Mouse (Mus musculus) CH12.LX (cell line): ENCODE data around the gene Tex9. TPM values are rescaled to one million over a fixed set of nuclear protein-coding genes. Genes with fewer than 3 reads are reported as not detected.

Source experiments
- DNase-seq: peaks from one replicate; pipeline ENCODE4 v3.0.0-alpha.2; 2013; ENCODE audit errors: extremely low read depth
- H3K27ac ChIP-seq: 2 replicates; pipeline ENCODE4 v1.5.1; 2012; ENCODE audit warnings: low read depth, mild to moderate bottlenecking, control low read depth, moderate library complexity; ENCODE audit not compliant: insufficient read depth
- H3K27me3 ChIP-seq: replicated peaks from 2 replicates; pipeline ENCODE3; 2012; ENCODE audit warnings: inconsistent platforms
- H3K36me3 ChIP-seq, 2 experiments: replicated peaks in 1 of 2; 2 replicates each; pipeline versions ENCODE3 to v1.6.1; 2012; ENCODE audit warnings: inconsistent platforms in 1 of 2, low read length in 1 of 2, mild to moderate bottlenecking in 1 of 2, mixed read lengths in 1 of 2, moderate library complexity in 1 of 2; ENCODE audit not compliant: control insufficient read depth in 1 of 2, insufficient read depth in 1 of 2
- H3K4me1 ChIP-seq, 2 experiments: 2 replicates each; pipeline ENCODE4 v1.6.1; 2012; ENCODE audit warnings: inconsistent platforms in 1 of 2, moderate library complexity in 1 of 2; ENCODE audit not compliant: insufficient read depth in 2 of 2, control insufficient read depth in 1 of 2
- H3K4me2 ChIP-seq: 2 replicates; pipeline ENCODE4 v1.6.1; 2012; ENCODE audit warnings: low read depth, mild to moderate bottlenecking, control low read depth; ENCODE audit not compliant: poor library complexity, insufficient read depth, severe bottlenecking
- H3K4me3 ChIP-seq, 3 experiments: fragments of 150-350 bp in 1 of 3; sonication (generic) in 1 of 3; replicated peaks in 1 of 3; 2 replicates each; pipeline versions ENCODE3 to v1.5.1; 2011 to 2012; ENCODE audit warnings: low read depth in 2 of 3, low read length in 2 of 3, mild to moderate bottlenecking in 2 of 3, moderate library complexity in 2 of 3, control low read depth in 1 of 3, improper control_type of control experiment in 1 of 3, inconsistent platforms in 1 of 3, mixed read lengths in 1 of 3; ENCODE audit not compliant: poor library complexity in 1 of 3
- H3K79me2 ChIP-seq: replicated peaks from 2 replicates; pipeline ENCODE4 v1.6.1; 2012; ENCODE audit warnings: mild to moderate bottlenecking, moderate library complexity; ENCODE audit not compliant: control insufficient read depth, poor library complexity, insufficient read depth, severe bottlenecking; ENCODE audit errors: extremely low read depth
- H3K9ac ChIP-seq: 2 replicates; pipeline ENCODE4 v1.6.1; 2012; ENCODE audit warnings: low read depth, mild to moderate bottlenecking, control low read depth, moderate library complexity; ENCODE audit not compliant: insufficient read depth
- H3K9me3 ChIP-seq: replicated peaks from 2 replicates; pipeline ENCODE3; 2012; ENCODE audit warnings: low read length, inconsistent platforms, mixed read lengths
- BHLHE40 ChIP-seq: IDR thresholded peaks from 2 replicates; pipeline ENCODE4 v1.6.1; 2011; ENCODE audit warnings: mild to moderate bottlenecking, low read depth, low read length, improper control_type of control experiment
- E2F4 ChIP-seq: IDR thresholded peaks from 2 replicates; pipeline ENCODE4 v1.6.1; 2011; ENCODE audit warnings: low read depth, low read length, improper control_type of control experiment; ENCODE audit not compliant: insufficient replicate concordance
- GABPA ChIP-seq: IDR thresholded peaks from 2 replicates; pipeline ENCODE4 v1.6.1; 2012; ENCODE audit warnings: low read depth, low read length, improper control_type of control experiment, inconsistent platforms; ENCODE audit not compliant: insufficient replicate concordance
- IRF4 ChIP-seq: IDR thresholded peaks from 2 replicates; pipeline ENCODE4 v1.6.1; 2014; ENCODE audit warnings: low read depth, mild to moderate bottlenecking, inconsistent platforms, low read length, improper control_type of control experiment
- JUN ChIP-seq: IDR thresholded peaks from 2 replicates; pipeline ENCODE4 v1.6.1; 2011; ENCODE audit warnings: low read depth, mild to moderate bottlenecking, low read length, improper control_type of control experiment, moderate library complexity; ENCODE audit not compliant: insufficient read depth
- JUND ChIP-seq: conservative IDR thresholded peaks from 2 replicates; pipeline ENCODE4 v1.6.1; 2011; ENCODE audit warnings: low read depth, low read length, improper control_type of control experiment
- MAFK ChIP-seq: IDR thresholded peaks from 2 replicates; pipeline ENCODE4 v1.6.1; 2011; ENCODE audit warnings: low read length, improper control_type of control experiment; ENCODE audit not compliant: insufficient replicate concordance
- MAX ChIP-seq: IDR thresholded peaks from 2 replicates; pipeline ENCODE4 v1.6.1; 2011; ENCODE audit warnings: low read length, improper control_type of control experiment
- MEF2A ChIP-seq: IDR thresholded peaks from 2 replicates; pipeline ENCODE4 v1.6.1; 2014; ENCODE audit warnings: low read depth, mild to moderate bottlenecking, inconsistent platforms, low read length, improper control_type of control experiment, borderline replicate concordance
- MYC ChIP-seq: IDR thresholded peaks from 2 replicates; pipeline ENCODE4 v1.6.1; 2011; ENCODE audit warnings: low read depth, mild to moderate bottlenecking, improper control_type of control experiment, low read length
- RCOR1 ChIP-seq: conservative IDR thresholded peaks from 2 replicates; pipeline ENCODE4 v1.6.1; 2012; ENCODE audit warnings: low read depth, mild to moderate bottlenecking, inconsistent platforms, low read length, improper control_type of control experiment
- ZMIZ1 ChIP-seq: IDR thresholded peaks from 2 replicates; pipeline ENCODE4 v1.6.1; 2012; ENCODE audit warnings: low read depth, mild to moderate bottlenecking, inconsistent platforms, low read length, improper control_type of control experiment
- dilution Hi-C: fragments of 300-500 bp; cut with MboI; formaldehyde crosslinking; loops from 2 replicates; pipeline ENCODE4 v1.14.3; 2020; ENCODE audit warnings: low sequenced_read_pairs; ENCODE audit not compliant: extremely low pct_unique_long_range_greater_than_20kb, extremely low pct_ligation_motif_present
- in situ Hi-C: fragments of 300-500 bp; cut with MboI; formaldehyde crosslinking; loops from 3 replicates; pipeline ENCODE4 v1.14.3; 2019; ENCODE audit warnings: low sequenced_read_pairs, low pct_ligation_motif_present, low pct_unique_long_range_greater_than_20kb, mixed read lengths
- polyA plus RNA-seq: library from polyadenylated mRNA; unstranded; fragments of >175 nt; gene quantifications from 2 replicates; pipeline ENCODE4 v1.2.1, GENCODE M21; 2012; ENCODE audit warnings: low read depth; ENCODE audit not compliant: insufficient read length
- total RNA-seq, 2 experiments: library from RNA; depleted of rRNA; stranded (reverse); fragments of 300-350 nt in 1 of 2; fragments of >200 nt in 1 of 2; gene quantifications; 2 replicates each; pipeline ENCODE4 v1.2.3; 2012 to 2014

Gene Tex9
- total and polyA plus RNA-seq, 3 experiments, result 12.1 to 27.4 (median 12.7) TPM

- peaks cover 10 to 49% of the 10 kb centered on the region in 2 experiments for H3K36me3 ChIP-seq
- TF ChIP-seq JUND (no peak), GABPA (no peak), E2F4 (no peak), MAX (no peak), MYC (no peak), IRF4 (no peak), JUN (no peak), RCOR1 (no peak)
- H3K4me2 ChIP-seq, result no peak overlapping the region
- no peak overlapping the region for H3K27ac ChIP-seq
- no peak overlapping the region for H3K4me3 ChIP-seq
- peaks cover 23% of the 10 kb centered on the region for H3K79me2 ChIP-seq
- no peaks in the 10 kb centered on the region for H3K9me3 ChIP-seq
- dilution Hi-C loops, result no loop called here
- H3K27me3 ChIP-seq, result no peaks in the 10 kb centered on the region
- DNase-seq, result no peak
- no peak overlapping the region for H3K9ac ChIP-seq
- H3K4me1 ChIP-seq, result peaks cover 0 to 41% of the 10 kb centered on the region in 2 experiments; a peak in 2 of 4 replicates
- in situ Hi-C loops, result no loop called here
Measured at GRCm38 (mm10) chr9:72440948-72441926, 50.8 kb downstream of the Tex9 start.

GRCm38 (mm10) chr9:72440358-72440757 is 51.7 kb downstream of the Tex9 start:
- Histone ChIP-seq H3K4me2 (no peak overlapping the region), H3K79me2 (peaks cover 23% of the 10 kb centered on the region), H3K27me3 (no peaks in the 10 kb centered on the region), H3K4me1 (peaks cover 0 to 47% of the 10 kb centered on the region in 2 experiments; a peak in 2 of 4 replicates), H3K27ac (no peak overlapping the region), H3K4me3 (no peak overlapping the region), H3K36me3 (peaks cover 8 to 41% of the 10 kb centered on the region in 2 experiments), H3K9me3 (no peaks in the 10 kb centered on the region), H3K9ac (no peak overlapping the region)
- no peak for DNase-seq
- in situ Hi-C loops, result no loop called here
- TF ChIP-seq GABPA (no peak), MEF2A (no peak), BHLHE40 (no peak), ZMIZ1 (no peak), RCOR1 (no peak), MAX (no peak), E2F4 (no peak), MAFK (no peak)
- dilution Hi-C loops, result no loop called here
